Mouse (Mus musculus): Measurements from ENCODE around the gene Xlr5a. TPM values are rescaled to one million over a fixed set of nuclear protein-coding genes. Genes with fewer than 3 reads are reported as not detected.
"Not testable (repeated sequence)": the region's sequence is repeated elsewhere in the genome, so short reads cannot be mapped to it uniquely, and the experiment has no call there.

Gene Xlr5a
- total RNA-seq (2021), result not detected

- DNase-seq (ENCODE audit: low spot score in 2 of 2); intact Hi-C loops (cut with DNase I): not testable (repeated sequence)
Observed at GRCm38 (mm10) chrX:73292876-73293275, at the start of gene Xlr5a, which contains the start of gene Xlr5c. Gene Xlr5a, minus strand, starts transcription at chrX:73292976. Gene Xlr5c, minus strand, starts transcription at chrX:73292976.

- peak; percentile 62 to 66 for DNase-seq (ENCODE audit: low spot score in 2 of 2)
- intact Hi-C loops (cut with DNase I), result loop anchor here (5.0 kb wide), 2 partner anchors 115 to 150 kb away; partner anchors contain the start of gene F8a
Observed at GRCm38 (mm10) chrX:73342483-73342895, 49.7 kb upstream of the Xlr5a start, which contains the start of gene Zfp275. Gene Zfp275, plus strand, starts transcription at chrX:73342621.

DNA sequence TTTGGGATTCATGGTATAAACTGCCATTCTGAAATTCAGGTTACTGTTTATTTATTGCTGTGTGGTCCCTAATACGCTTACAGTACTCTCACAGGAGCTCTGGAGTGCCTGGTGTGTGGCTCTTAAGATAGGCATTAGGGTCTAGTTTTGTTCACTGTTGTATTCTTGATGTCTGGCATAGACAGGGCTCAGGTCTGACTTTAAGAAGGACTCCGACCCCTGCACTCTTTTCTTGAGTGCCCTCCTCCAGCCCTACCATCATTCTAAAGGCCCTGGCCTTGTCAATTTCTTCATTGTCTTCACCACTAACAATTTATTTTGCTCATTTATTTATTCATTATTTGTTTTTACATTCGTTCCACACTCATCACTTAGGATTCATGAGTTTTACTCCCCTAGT is 49.3 kb upstream of the Xlr5a start:
- intact Hi-C loops (cut with DNase I), result loop anchor here (5.0 kb wide), 2 partner anchors 115 to 150 kb away; partner anchors contain the start of gene F8a
- no peak for DNase-seq (ENCODE audit: low spot score in 2 of 2)

DNA sequence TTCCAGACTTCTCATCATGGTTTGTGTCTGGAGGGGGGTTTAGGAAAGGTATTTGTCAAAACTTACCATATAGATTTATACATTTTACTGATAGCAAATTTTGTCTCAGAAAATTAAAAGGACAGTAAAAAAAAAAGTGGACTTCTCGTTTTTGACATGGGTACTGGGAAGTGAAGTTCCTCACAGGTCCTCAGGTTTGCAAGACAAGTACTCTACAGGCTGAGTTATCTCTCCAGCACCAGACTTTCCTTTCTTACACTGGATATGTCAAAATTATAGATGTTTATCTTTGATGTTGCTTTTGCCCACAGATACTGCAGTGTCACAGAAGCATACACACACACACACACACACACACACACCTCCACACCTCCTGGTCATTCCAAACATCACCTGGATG is 48.7 kb upstream of the Xlr5a start:
- intact Hi-C loops (cut with DNase I), result loop anchor here (5.0 kb wide), 2 partner anchors 114 to 151 kb away; partner anchors contain the start of gene F8a
- DNase-seq (ENCODE audit: low spot score in 2 of 2), result no peak

DNA sequence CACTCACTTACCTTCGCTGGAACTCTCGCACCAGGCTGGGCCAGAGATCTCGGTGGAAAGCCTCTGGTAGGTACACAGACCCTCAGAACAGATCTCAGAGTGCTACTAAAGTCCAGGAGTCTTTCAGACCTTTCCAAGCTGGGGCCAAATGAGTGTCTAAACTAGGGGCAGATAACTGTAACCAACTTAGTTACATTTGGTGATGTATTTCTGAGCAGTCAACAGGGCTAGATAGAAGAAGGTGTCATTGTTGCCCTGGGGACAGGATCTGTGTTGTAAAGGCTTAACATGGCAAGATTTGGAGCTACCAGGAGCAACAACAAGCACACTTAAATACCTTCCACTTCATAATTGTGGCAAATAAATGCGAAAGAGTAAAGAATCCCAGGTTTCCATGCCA is 44.0 kb upstream of the Xlr5a start, which contains the start of gene Gm45015:
Gene Gm45015, minus strand, starts transcription at position 101 of the 400 bp plus-strand sequence.
- intact Hi-C loops (cut with DNase I), result no loop called here
- DNase-seq (ENCODE audit: low spot score in 2 of 2), result no peak

- DNase-seq (ENCODE audit: low spot score in 2 of 2), result no peak
- intact Hi-C loops (cut with DNase I), result no loop called here
Observed at GRCm38 (mm10) chrX:73333548-73333947, 40.8 kb upstream of the Xlr5a start.

GRCm38 (mm10) chrX:73327215-73327614 is 34.4 kb upstream of the Xlr5a start:
- intact Hi-C loops (cut with DNase I), result no loop called here

DNA sequence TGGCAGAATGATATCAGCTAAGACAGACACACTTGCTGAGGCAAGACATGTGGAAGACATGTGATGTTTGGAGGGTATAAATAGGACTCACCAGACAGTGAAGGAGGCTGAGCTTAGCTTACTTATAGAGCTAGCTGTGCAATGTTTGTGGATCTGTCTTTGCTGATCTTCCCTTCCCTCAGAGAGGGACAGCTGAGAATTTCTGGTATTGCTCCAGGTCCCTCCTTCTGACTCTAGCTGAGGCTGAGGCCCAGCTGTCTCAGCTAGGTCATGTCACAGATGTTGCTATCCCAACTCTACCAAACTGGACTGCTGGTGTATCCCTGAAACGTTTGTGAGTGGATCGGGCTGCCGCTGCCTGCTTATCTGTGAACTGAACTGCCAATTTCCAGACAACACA is 28.3 kb upstream of the Xlr5a start:
- no peak for DNase-seq (ENCODE audit: low spot score in 2 of 2)
- intact Hi-C loops (cut with DNase I), result no loop called here

More at GRCm38 (mm10) chrX:73327215-73327614, 34.4 kb upstream of the Xlr5a start:
- no peak for DNase-seq (ENCODE audit: low spot score in 2 of 2)

DNA sequence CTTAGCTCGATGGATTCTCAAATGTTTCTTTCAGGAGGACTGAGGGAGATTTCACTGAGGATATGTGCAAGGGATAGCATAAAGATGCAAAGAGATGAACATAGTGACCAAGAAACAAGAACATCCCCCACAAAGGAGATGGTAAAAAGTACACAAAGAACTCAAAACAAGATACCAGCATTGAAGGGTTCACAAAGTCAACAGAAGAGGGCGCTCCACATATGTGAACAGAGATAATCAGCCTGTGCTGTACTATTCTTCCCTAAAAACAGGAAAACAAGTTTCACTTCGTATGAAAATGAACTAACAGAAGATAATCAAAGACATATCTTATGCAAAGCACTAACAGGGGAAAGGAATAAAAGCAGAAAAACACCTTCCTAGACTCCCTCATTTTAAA is 19.7 kb upstream of the Xlr5a start:
- DNase-seq (ENCODE audit: low spot score in 2 of 2), result peak; percentile 20 to 37
- intact Hi-C loops (cut with DNase I), result loop anchor here (1.0 to 5.0 kb wide), 2 partner anchors 118 to 180 kb away; no protein-coding TSS in a partner anchor

DNA sequence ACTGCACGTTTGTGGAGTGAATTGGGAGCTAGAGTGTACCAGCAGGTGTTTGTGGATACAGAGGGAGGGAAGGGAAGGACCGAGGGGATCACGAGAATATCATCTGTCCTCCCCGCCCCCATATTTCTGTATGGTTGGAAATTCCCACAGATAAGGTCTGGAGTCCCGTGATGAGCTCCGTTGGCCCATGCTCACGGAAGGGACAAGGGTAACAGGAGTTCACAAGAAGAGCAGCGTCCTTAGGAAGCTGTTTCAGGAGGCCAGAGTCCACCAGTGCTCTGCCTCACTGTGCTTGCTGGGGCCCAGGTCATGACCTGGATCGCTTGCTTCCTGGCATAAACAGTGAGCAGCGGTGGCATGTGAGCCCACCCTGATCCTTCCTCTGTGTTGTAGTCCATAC is 3.0 kb upstream of the Xlr5a start:
- intact Hi-C loops (cut with DNase I); DNase-seq (ENCODE audit: low spot score in 2 of 2): not testable (repeated sequence)

GRCm38 (mm10) chrX:73265270-73265669 is 27.5 kb downstream of the Xlr5a start, which contains the start of gene Xlr3c:
Gene Xlr3c, minus strand, starts transcription at chrX:73265390.
- DNase-seq (ENCODE audit: low spot score in 2 of 2); intact Hi-C loops (cut with DNase I): not testable (repeated sequence)

DNA sequence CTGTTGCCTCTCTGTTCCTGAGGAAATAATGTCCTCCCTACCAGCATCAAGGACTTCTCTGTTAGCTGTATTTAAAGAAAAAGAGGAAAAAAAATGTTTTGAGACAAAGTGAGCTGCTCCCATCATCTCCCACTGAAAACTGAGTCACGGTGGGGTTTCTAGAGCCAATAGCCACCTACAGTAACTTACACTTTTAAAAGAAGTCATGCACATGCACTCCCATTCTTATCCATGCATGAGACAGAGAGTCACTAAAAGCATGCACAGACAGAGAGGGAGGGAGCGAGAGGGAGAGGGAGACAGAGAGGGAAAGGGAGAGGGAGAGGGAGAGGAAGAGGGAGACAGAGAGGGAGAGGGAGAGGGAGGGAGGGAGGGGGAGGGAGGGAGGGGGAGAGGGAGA is 30.3 kb downstream of the Xlr5a start:
- intact Hi-C loops (cut with DNase I), result not testable (repeated sequence)
- peak in 1 of 2 experiments; percentile 62 for DNase-seq (ENCODE audit: low spot score in 2 of 2)

GRCm38 (mm10) chrX:73242821-73243325 is 49.9 kb downstream of the Xlr5a start, which contains the start of gene Xlr4c:
Gene Xlr4c, minus strand, starts transcription at chrX:73243130.
- intact Hi-C loops (cut with DNase I); DNase-seq (ENCODE audit: low spot score in 2 of 2): not testable (repeated sequence)

GRCm38 (mm10) chrX:73229288-73229687 is 63.5 kb downstream of the Xlr5a start:
- peak in 1 of 2 experiments; percentile 12 for DNase-seq (ENCODE audit: low spot score in 2 of 2)
- intact Hi-C loops (cut with DNase I), result loop anchor here (5.0 to 10.0 kb wide), 3 partner anchors 113 to 263 kb away; partner anchors contain the start of genes Pnma3 and Zfp275

- peak in 1 of 2 experiments; percentile 62 for DNase-seq (ENCODE audit: low spot score in 2 of 2)
- intact Hi-C loops (cut with DNase I), result loop anchor here (5.0 to 10.0 kb wide), 3 partner anchors 114 to 264 kb away; partner anchors contain the start of genes Pnma3 and Zfp275
Observed at GRCm38 (mm10) chrX:73228606-73229214, 64.1 kb downstream of the Xlr5a start.

DNA sequence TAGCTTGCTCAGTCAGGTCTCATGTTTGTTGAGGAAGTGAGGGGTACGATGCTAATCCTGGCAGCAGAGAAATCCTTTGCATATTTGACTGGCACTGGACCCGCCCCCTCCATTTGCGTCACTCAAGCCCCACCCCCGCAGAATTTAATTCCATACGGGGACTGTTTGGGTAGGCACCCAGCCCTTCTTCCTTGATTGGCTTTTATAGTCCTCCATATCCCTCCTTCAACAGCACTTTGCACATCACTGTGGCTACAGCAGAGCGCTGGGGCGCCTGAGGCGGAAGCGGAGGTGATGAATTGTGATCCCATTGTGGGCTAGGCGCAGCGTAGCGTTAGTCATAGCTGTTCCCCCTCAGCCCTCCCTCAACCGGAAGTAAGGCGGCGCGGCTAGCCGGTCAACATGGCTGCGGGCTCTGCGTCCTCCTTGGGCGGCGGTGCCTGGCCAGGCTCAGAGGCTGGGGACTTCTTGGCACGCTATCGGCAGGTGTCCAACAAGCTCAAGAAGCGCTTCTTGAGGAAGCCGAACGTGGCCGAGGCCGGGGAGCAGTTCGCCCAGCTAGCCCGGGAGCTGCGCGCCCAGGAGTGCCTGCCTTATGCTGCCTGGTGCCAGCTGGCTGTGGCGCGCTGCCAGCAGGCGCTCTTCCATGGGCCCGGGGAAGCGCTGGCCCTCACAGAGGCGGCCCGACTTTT is 64.7 kb downstream of the Xlr5a start, which contains the start of gene F8a:
Gene F8a, plus strand, starts transcription at position 378 of the 692 bp plus-strand sequence.
- DNase-seq (ENCODE audit: low spot score in 2 of 2), result peak; percentile 68 to 87
- intact Hi-C loops (cut with DNase I), result loop anchor here (5.0 to 10.0 kb wide), 3 partner anchors 114 to 264 kb away; partner anchors contain the start of genes Pnma3 and Zfp275

DNA sequence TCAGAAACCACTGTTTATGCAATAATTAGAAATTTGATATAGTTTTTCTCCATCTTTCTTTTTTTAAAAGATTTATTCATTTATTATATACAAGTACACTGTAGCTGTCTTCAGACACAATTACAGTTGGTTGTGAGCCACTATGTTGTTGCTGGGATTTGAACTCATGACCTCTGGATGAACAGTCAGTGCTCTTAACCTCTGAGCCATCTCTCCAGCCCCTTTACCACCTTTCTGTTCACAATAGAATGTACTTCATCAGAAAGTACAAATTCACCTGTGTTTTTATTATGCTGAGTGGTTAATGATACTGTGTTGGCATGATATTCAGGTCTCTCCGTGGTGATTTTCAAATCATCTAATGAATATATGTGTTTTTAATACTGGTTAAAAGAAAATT is 67.4 kb downstream of the Xlr5a start:
- DNase-seq (ENCODE audit: low spot score in 2 of 2), result no peak
- intact Hi-C loops (cut with DNase I), result loop anchor here (5.0 to 10.0 kb wide), 3 partner anchors 117 to 267 kb away; partner anchors contain the start of genes Pnma3 and Zfp275

- intact Hi-C loops (cut with DNase I); DNase-seq (ENCODE audit: low spot score in 2 of 2): not testable (repeated sequence)
Observed at GRCm38 (mm10) chrX:73213819-73214564, 78.8 kb downstream of the Xlr5a start, which contains the start of gene Xlr4b. Gene Xlr4b, plus strand, starts transcription at chrX:73214333.

DNA sequence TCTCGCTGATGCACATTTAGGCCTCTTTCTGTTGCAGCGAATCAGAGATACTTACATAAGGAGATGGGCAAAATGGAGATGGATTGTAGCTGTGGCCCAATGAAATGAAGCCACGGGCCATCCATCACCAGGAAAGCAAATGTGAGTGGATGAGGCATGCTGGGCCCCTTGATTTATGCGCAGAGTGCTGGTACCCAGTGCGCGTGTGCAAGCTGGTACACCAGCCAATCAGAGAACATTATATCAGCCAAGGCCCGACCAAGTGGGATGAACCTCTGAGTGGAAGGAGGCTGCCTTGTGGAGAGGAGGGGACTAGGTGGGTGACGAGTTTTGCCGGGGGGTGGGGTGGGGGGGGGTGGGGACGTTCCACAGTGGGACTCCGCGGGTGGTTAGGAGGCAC is 100.8 kb downstream of the Xlr5a start, which contains the start of gene Xlr3b:
Gene Xlr3b, plus strand, starts transcription at position 274 of the 400 bp plus-strand sequence.
- intact Hi-C loops (cut with DNase I), result not testable (repeated sequence)
- peak in 1 of 2 experiments; percentile 66 for DNase-seq (ENCODE audit: low spot score in 2 of 2)

Data from left cerebral cortex, postnatal 25 days (tissue).